Mouse (Mus musculus) left cerebral cortex, postnatal 36 days (tissue): ENCODE results near the gene Asna1. TPM values are rescaled to one million over a fixed set of nuclear protein-coding genes. Genes with fewer than 3 reads are reported as not detected.

Source experiments
- DNase-seq, 2 experiments: peaks; one replicate each; pipeline ENCODE4 v3.0.0; 2021 to 2022; ENCODE audit warnings: low spot score in 2 of 2, mixed read lengths in 1 of 2
- intact Hi-C: fragments of 180-260 bp; cut with DNase I; formaldehyde crosslinking; loops from one replicate; pipeline ENCODE4 v1.15.1; 2025
- total RNA-seq, 2 experiments: library from RNA; stranded (reverse); gene quantifications; 2 replicates each; pipeline ENCODE4 v1.2.3; 2021

The Asna1 gene
- total RNA-seq, 2 experiments from 2014 or later: 119 to 143 TPM

DNA sequence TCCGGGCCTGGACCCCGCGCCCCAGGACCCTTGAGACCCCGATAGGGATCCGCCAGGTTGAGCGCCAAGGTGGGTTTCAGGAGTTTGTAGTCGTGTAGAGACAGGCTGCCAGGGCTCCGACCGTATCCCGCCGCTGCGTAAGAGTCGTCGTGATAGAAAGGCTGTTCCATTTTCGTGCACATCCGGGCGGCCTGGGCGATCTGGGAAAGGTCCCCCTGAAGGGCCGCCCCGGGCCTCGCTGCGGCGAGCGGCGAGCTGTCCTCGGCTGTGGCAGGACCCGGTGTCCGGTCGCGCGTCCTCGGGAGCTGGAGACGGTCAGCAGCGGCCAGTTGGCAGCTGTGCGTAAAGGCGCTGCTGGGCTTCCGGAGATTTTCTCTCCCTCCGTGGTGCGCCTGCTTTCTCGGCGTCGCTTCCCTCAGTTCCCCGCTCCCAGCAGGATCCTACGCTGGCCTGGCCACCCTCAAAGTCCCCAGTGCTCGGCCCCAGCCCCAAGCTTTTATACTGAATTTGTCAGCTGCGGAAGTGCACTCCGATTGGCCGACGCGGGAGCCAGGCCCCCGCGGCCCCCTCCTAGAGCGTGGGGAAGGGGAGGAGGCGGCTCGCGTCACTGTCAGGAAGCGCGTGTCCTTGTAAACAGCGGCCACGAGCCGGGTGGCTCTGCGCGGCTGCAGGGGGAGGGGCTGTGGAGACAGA lies 46.7 kb downstream of the Asna1 start, which contains the start of gene Junb:
TSS of gene Junb (minus strand) at position 471 of the 693 bp plus-strand sequence.
- peak; percentile 96 to 98 for DNase-seq
- intact Hi-C loops: loop anchor here (1.0 to 5.0 kb wide), 2 partner anchors 8 to 49 kb away; partner anchors contain the start of genes Asna1 and Trir

DNA sequence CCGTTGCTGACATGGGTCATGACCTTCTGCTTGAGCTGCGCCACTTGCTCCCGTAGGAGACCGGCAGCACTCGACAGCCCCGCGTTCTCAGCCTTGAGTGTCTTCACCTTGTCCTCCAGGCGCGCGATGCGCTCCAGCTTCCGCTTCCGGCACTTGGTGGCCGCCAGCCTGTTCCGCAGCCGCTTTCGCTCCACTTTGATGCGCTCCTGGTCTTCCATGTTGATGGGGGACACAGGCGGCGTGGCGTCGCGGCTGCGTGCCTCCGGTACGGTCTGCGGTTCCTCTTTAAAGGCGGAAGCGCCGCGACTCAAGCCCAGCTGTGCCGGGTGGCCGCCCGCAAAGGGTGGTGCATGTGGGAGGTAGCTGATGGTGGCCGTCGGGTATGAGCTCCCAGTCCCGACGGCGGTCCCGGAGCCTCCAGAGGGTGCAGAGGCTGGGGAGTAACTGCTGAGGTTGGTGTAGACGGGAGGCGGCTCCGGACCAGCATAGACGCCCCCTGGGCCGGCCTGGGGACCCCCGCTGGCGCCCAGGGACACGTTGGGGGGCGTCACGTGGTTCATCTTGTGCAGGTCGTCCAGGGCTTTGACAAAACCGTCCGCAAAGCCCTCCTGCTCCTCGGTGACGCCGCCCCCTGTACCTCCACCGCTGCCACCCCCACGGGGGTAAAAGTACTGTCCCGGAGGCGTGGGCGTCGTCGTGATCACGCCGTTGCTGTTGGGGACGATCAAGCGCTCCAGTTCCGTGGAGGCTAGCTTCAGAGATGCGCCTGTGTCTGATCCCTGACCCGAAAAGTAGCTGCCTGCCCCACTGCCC lies 47.4 kb downstream of the Asna1 start:
- DNase-seq: peak; percentile 65 to 80
- intact Hi-C loops: loop anchor here (1.0 to 5.0 kb wide), 2 partner anchors 9 to 50 kb away; partner anchors contain the start of genes Asna1 and Trir

DNA sequence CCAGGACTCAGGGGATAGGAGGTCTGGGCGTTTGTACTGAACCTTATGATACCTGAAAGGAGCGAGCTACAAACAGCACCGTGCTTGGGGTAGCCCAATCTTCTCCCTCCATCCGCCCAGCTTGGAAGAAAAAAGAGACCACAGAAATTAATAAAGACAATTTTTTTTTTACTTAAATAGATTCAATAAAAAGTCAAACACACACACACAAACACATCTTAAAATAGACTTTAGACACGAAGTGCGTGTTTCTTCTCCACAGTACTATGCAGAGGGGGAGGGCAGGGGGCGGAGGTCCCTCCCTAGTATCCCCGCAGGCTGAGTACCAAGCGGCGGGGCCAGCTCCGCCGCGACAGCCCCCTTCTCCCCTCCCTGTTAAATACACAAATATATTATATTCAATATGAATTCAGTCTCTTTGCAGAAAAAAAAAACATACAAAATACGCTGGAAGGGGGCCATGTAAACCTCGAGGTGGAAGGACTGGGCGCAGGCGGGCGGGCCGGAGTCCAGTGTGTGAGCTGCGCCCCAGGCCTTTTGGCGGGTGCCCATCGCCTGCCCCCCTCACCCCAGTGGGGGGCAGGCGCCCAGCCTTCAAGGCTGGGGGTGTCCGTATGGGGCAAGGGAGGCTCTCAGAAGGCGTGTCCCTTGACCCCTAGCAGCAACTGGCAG lies 48.2 kb downstream of the Asna1 start:
- intact Hi-C loops: loop anchor here (5.0 kb wide), 1 partner anchor 50 kb away; the partner anchor contains the start of genes Asna1 and Trir
- DNase-seq: no peak

DNA sequence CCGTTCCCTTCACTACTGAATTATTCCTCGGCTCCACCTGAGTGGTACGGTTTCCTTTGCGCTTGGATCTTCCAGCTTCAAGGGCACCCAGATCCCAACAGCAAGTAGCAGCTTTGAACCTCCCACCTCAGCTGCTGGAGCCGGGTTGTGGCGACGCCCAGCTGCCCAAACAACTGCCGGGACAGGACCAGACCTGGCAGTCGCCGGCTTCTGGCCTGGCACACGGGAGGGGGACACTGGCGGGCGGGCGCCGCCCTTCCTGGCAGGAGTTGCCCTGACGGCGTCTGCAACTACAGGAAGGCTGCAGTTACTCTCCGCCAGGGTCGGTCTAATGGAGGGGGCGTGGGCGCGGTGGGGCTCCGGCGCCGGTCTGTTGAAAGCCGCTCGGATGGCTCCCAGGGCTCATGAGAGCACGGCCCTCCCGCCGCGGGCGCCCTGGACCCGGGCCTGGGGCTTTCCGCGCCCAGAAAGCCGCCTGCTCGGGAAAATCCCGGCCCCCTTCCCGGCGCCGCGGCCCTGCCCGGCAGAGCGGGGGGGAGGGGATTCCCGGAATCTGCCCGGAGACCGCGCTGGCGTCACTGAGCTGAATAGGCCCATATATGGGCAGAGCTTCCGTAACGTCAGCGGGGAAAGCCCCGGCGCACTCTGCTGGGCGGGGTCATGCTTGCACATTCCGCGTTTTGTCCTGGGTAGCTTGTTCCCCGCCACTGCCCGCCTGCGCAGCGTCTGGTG lies 48.9 kb downstream of the Asna1 start:
- intact Hi-C loops: loop anchor here (5.0 kb wide), 1 partner anchor 51 kb away; the partner anchor contains the start of genes Asna1 and Trir

DNA sequence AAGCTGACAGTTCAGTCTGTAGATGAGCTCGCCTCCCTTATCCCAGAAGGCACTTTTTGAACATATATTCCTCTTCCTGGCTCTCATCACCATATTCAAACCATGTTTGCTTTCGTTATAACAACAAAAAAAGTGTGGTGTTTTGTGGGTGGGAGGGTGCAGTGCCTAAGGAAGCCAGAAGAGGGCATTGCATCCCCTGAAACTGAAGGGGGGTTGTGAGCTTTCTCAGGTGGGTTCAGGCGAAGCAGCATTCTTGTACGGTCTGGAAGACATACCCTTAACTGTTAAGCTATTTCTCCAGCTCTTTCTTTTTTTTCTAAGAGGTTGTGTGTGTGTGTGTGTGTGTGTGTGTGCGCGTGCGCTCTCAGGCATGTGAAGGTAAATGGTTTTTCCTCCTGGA lies 49.6 kb downstream of the Asna1 start:
- DNase-seq: peak in 1 of 2 experiments; percentile 54
- intact Hi-C loops: loop anchor here (1.0 to 5.0 kb wide), 2 partner anchors 15 to 52 kb away; partner anchors contain the start of genes Asna1, Hook2 and Trir

More for the DNA sequence above, 48.9 kb downstream of the Asna1 start:
- DNase-seq: peak; percentile 96

DNA sequence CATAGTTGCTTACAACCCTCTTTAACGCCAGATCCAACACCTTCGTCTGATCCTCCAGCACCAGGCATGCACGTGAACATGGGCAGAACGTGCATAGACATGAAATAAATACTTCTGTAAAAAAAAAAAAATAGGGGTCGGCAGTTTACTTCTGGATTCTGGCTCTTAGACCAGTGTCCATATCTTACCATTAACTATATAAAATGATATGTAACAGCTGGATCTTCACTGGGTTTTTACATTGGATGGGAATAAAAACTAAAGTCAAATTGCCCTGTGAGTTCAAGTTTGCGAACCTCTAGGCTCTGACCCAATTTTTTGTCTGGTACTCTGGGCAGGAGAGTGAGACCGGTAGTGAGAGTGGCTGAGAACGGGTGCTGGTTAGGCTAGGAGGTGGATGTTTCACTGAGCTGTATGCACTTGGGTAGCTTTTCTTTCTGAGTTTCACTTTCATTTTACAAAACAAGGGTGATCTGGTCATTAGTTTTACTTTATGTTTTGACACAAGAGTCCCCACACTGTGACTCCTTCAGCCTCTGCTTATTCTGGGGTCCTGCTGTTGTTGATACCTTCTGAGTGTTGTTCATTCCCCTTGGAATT lies 50.4 kb downstream of the Asna1 start:
- no peak for DNase-seq
- intact Hi-C loops: loop anchor here (1.0 to 5.0 kb wide), 3 partner anchors 16 to 53 kb away; partner anchors contain the start of genes Asna1, Hook2 and Trir

- intact Hi-C loops: loop anchor here (5.0 kb wide), 1 partner anchor 33 kb away; no protein-coding TSS in a partner anchor
- DNase-seq: no peak
Observed at GRCm38 (mm10) chr8:84973803-84974542, 51.1 kb downstream of the Asna1 start.

DNA sequence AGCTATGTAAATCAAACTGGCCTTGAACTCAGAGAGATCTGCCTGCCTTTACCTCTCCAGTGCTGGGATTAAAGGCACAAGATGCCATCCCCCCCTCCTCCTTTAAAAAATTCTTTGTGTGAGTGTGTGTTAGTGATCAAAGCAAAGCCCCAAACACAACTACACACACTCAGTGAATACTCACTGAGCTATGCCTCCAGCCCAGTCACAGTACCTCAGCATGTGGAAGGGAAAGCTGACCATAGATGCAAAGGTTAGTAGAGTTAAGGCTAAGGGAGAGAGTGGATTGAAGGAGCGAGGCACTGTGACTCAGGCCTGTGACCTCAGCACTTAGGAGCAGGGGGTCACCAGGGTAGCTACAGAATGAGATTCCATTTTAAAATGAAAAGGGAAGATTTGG lies 52.0 kb downstream of the Asna1 start:
- no peak for DNase-seq
- intact Hi-C loops: loop anchor here (5.0 kb wide), 1 partner anchor 34 kb away; no protein-coding TSS in a partner anchor

- intact Hi-C loops: loop anchor here (5.0 kb wide), 1 partner anchor 36 kb away; no protein-coding TSS in a partner anchor
- DNase-seq: no peak
Observed at GRCm38 (mm10) chr8:84970913-84971312, 54.2 kb downstream of the Asna1 start.

GRCm38 (mm10) chr8:84970135-84970790 lies 54.8 kb downstream of the Asna1 start:
- no peak for DNase-seq
- intact Hi-C loops: loop anchor here (5.0 kb wide), 1 partner anchor 37 kb away; no protein-coding TSS in a partner anchor

DNA sequence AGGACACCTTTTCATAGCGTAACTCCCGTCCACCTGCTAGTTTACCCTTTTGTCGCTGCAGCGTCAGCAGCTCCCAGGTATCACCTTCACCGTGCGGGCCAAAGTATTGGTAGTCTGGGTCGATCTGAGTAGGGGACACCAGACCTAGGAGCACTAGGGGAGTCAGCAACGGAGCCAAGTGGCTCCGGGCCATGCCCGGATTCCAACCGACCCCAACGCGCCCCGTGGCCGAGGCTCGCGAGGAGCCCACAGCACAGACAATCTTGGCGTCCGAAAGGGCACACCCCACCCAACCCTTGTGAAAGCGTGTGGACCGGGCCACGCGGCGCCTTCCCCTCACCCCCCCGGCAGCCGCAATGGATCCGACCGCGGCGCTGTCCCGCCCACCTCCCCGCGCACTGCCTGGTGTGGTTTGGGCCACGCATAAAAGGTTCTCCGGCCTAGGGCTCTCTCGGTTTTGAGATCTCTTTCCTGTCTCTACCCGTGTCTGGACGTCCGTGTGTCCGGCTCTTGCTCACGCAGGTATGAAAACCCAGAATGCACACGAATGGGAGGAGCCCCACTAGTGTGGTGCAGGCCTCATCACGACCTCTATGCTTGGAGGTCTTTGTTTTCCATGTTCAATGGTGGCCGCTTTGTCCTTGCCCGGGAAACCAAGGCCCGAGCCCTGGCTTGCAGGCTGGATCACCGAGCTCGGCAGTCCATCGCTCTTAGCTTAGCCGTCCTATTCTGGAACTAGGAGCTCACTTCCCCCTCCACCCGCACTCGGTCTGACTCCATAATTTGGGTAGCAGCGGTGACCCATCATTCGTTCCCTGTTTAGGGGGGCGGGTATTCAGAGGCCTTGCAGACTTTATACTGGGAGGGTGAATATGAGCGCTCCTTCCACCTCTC lies 55.6 kb downstream of the Asna1 start, which contains the start of the genes Gm49661, Prdx2 and Rnaseh2a:
TSS of gene Gm49661 (minus strand) at position 193 of the 894 bp plus-strand sequence.
TSS of gene Prdx2 (plus strand) at position 347 of the 894 bp plus-strand sequence.
TSS of gene Rnaseh2a (minus strand) at position 527 of the 894 bp plus-strand sequence.
- intact Hi-C loops: loop anchor here (5.0 kb wide), 1 partner anchor 38 kb away; no protein-coding TSS in a partner anchor
- peak; percentile 71 to 78 for DNase-seq

DNA sequence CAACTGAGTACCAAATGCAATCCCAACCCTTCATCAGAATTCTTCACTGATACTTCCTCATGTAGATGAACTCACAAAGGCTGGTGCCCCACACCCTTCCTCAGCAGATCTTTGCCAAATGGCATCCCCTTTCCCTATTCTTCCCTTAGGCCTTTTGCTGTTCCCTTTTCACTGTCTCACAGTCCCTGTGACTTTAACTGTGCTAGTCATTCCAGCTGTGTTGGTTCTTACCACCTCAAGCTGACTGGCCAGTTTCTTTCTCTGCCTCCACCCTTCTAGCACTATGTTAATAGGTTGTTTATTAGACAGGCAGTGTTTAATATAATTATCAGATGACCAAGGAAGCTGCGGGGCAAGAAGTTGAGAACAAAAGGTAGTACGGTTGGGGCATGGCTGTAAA lies 56.4 kb downstream of the Asna1 start:
- intact Hi-C loops: no loop called here
- no peak for DNase-seq
